ENCODE assay signal across 8 mouse cellular contexts in genomic region chr1:86634751-86635359, GRCm38 (mm10). TPM values are rescaled to one million over a fixed set of nuclear protein-coding genes. Genes with fewer than 3 reads are reported as not detected.
DNase-seq lines count a peak whose midpoint lies in the region; ATAC-seq lines count a peak whose summit lies in the region.

No protein-coding gene starts in this region.

- H3K36me3 ChIP-seq in lung, embryonic 15.5 days, result no peaks in the 10 kb centered on the region
- no peaks in the 10 kb centered on the region for H3K36me3 ChIP-seq in forebrain, embryonic 11.5 days (ENCODE audit: control insufficient read depth, insufficient read depth, low read length)
- H3K36me3 ChIP-seq in limb, embryonic 12.5 days, result no peaks in the 10 kb centered on the region

- intact Hi-C loops in gastrocnemius, postnatal 14 days (cut with DNase I; ENCODE audit: low total_unique reads), result no loop called here

- H3K4me2 ChIP-seq in lung, embryonic 15.5 days, result peak overlapping the region; percentile 12; the same call in 1 of the 2 replicates
- no peak overlapping the region for H3K4me2 ChIP-seq in forebrain, embryonic 11.5 days (ENCODE audit: low read depth, low read length, severe bottlenecking)
- H3K4me2 ChIP-seq in limb, embryonic 12.5 days, result peak overlapping the region; percentile 23

- ATAC-seq in lung, embryonic 15.5 days (ENCODE audit: borderline replicate concordance, extremely low read depth, low FRiP score, low TSS enrichment), result no peak
- ATAC-seq in forebrain, embryonic 11.5 days (replicated peaks; ENCODE audit: low FRiP score), result peak; percentile 69; the same call in 1 of the 2 replicates
- no peak for ATAC-seq in limb, embryonic 12.5 days (ENCODE audit: insufficient number of reproducible peaks, insufficient read depth, low FRiP score, low TSS enrichment, low read depth)

- no peaks in the 10 kb centered on the region for H3K9me3 ChIP-seq in lung, embryonic 15.5 days
- H3K9me3 ChIP-seq in forebrain, embryonic 11.5 days (ENCODE audit: control insufficient read depth, low read length), result no peaks in the 10 kb centered on the region
- no peaks in the 10 kb centered on the region for H3K9me3 ChIP-seq in limb, embryonic 12.5 days

- no peak overlapping the region for H3K4me3 ChIP-seq in lung, embryonic 15.5 days
- no peak overlapping the region for H3K4me3 ChIP-seq in forebrain, embryonic 11.5 days (ENCODE audit: low read depth, low read length)
- no peak overlapping the region; the same call in 1 of the 2 replicates for H3K4me3 ChIP-seq in limb, embryonic 12.5 days (replicated peaks)

- DNase-seq in lung, adult 18-20 months, result no peak
- DNase-seq in forebrain, embryonic 11.5 days (ENCODE audit: low spot score), result no peak
- DNase-seq in retina, postnatal 1 day, result peak; percentile 80
- no peak for DNase-seq in c-Kit-positive CD71-positive TER-119-positive erythroid progenitor cells, embryonic 14.5 days (ENCODE audit: low spot score)
- no peak for DNase-seq in adrenal gland, postnatal 25 days
- DNase-seq in gastrocnemius, postnatal 14 days, result no peak

- H3K27ac ChIP-seq in lung, embryonic 15.5 days, result no peak overlapping the region
- H3K27ac ChIP-seq in forebrain, embryonic 11.5 days (ENCODE audit: low read depth, low read length), result no peak overlapping the region
- H3K27ac ChIP-seq in limb, embryonic 12.5 days, result no peak overlapping the region

- WGBS in lung, embryonic 15.5 days, result 52% methylated on average over 6 of the region's 6 CpGs
- 53% methylated on average over 6 of the region's 6 CpGs for whole genome bisulfite sequencing in forebrain, embryonic 11.5 days
- 60% methylated on average over 6 of the region's 6 CpGs for WGBS in limb, embryonic 12.5 days

- H3K27me3 ChIP-seq in lung, embryonic 15.5 days, result no peaks in the 10 kb centered on the region
- H3K27me3 ChIP-seq in forebrain, embryonic 11.5 days (ENCODE audit: control insufficient read depth, insufficient read depth, low read length), result no peaks in the 10 kb centered on the region
- H3K27me3 ChIP-seq in limb, embryonic 12.5 days, result no peaks in the 10 kb centered on the region; the same call in 1 of the 2 replicates

- no peaks in the 10 kb centered on the region for H3K4me1 ChIP-seq in lung, embryonic 15.5 days
- H3K4me1 ChIP-seq in forebrain, embryonic 11.5 days (replicated peaks; ENCODE audit: control insufficient read depth, insufficient read depth, low read length), result no peaks in the 10 kb centered on the region; the same call in 1 of the 2 replicates
- H3K4me1 ChIP-seq in limb, embryonic 12.5 days (replicated peaks), result peaks cover 9% of the 10 kb centered on the region

- H3K9ac ChIP-seq in lung, embryonic 15.5 days, result no peak overlapping the region
- H3K9ac ChIP-seq in forebrain, embryonic 11.5 days (ENCODE audit: low read length), result no peak overlapping the region
- H3K9ac ChIP-seq in limb, embryonic 12.5 days (replicated peaks), result no peak overlapping the region

RNA-seq across cellular contexts. Expression of gene Nppc, which starts 35.5 kb away (rescaled TPM):
- polyA plus RNA-seq in lung, embryonic 15.5 days (2015; fragmentation: Nextera tagmentation; extraction: Ambion mirVana), result 0.52 and 0.72 TPM in 2 replicates
- 0.79 and 0.98 TPM in 2 replicates for polyA plus RNA-seq in forebrain, embryonic 11.5 days (2014; fragmentation: Nextera tagmentation; extraction: Ambion mirVana)
- polyA plus RNA-seq in limb, embryonic 12.5 days (2016; fragmentation: Nextera tagmentation; extraction: Ambion mirVana), result 1.5 and 1.7 TPM in 2 replicates
- total RNA-seq in adrenal gland, postnatal 25 days (2021), result not detected in 2 replicates
- total RNA-seq in gastrocnemius, postnatal 14 days (2021), result 1 to 10 TPM in 1 of 2 experiments, under 1 TPM in 1; 0.51 to 2.3 TPM

RNA-seq across cellular contexts. Expression of gene Cops7b, which starts 52.2 kb away (rescaled TPM):
- 36.0 and 37.8 TPM in 2 replicates for polyA plus RNA-seq in lung, embryonic 15.5 days (2015; fragmentation: Nextera tagmentation; extraction: Ambion mirVana)
- 57.1 and 62.3 TPM in 2 replicates for polyA plus RNA-seq in forebrain, embryonic 11.5 days (2014; fragmentation: Nextera tagmentation; extraction: Ambion mirVana)
- 57.8 and 59.2 TPM in 2 replicates for polyA plus RNA-seq in limb, embryonic 12.5 days (2016; fragmentation: Nextera tagmentation; extraction: Ambion mirVana)
- total RNA-seq in adrenal gland, postnatal 25 days (2021), result 16.8 and 18.0 TPM in 2 replicates
- total RNA-seq in gastrocnemius, postnatal 14 days (2021), result 1 to 10 TPM; 8.2 to 9.6 TPM

RNA-seq across cellular contexts. Expression of gene Pde6d, which starts 52.4 kb away (rescaled TPM):
- polyA plus RNA-seq in lung, embryonic 15.5 days (2015; fragmentation: Nextera tagmentation; extraction: Ambion mirVana), result 64.0 and 64.4 TPM in 2 replicates
- 81.0 and 88.0 TPM in 2 replicates for polyA plus RNA-seq in forebrain, embryonic 11.5 days (2014; fragmentation: Nextera tagmentation; extraction: Ambion mirVana)
- 89.8 and 90.7 TPM in 2 replicates for polyA plus RNA-seq in limb, embryonic 12.5 days (2016; fragmentation: Nextera tagmentation; extraction: Ambion mirVana)
- 29.9 and 36.9 TPM in 2 replicates for total RNA-seq in adrenal gland, postnatal 25 days (2021)
- 10 to 100 TPM; 25.0 to 30.2 TPM for total RNA-seq in gastrocnemius, postnatal 14 days (2021)
